In the genomic region with DNA sequence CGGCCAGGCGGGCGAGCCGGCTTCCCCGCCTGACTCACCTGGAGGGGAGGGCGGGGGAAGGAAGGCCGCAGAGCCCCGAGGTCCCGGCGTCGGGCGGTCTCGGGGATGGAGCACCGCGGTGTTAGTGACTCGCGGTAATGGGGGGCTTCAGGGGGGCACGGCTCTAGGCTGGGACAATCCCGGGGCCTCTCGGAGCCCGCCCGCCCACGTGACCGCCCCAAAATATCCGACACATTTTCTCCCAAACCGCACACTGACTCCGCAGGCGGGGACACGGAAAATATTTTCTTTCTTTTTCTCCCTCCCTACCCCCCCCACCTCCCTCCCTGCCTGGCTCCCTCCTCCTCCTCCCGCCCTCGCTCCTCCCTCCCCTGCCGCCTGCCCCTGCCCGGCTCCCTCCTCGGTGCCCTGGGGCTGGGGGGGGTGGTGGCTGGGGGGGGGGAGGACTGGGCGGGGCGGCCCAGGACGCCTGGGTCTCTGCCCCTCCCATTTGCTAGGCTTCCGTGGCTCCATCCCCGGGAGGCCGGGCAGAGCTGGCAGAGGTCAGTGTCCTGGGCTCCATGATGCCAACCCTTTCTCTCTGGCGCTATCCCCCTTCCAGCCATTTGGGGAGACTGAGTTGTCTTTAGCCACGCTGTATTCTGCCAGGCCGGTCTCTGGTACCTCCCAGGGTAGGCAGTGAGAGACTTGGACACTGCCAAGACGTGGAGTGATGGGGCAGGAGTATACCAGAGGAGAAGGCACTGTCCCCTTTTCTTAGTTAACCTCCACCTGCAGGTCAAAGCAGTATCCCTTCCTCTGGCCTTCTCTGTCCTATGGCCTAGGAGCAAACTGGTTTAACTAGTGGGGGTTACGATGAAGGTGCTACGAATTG, we compare ENCODE assay signal across 8 mouse cellular contexts. TPM values are rescaled to one million over a fixed set of nuclear protein-coding genes. Genes with fewer than 3 reads are reported as not detected.
DNase-seq lines count a peak whose midpoint lies in the region; ATAC-seq and TF ChIP-seq lines count a peak whose summit lies in the region.

TSS of gene Rarg (minus strand) at position 316 of the 874 bp plus-strand sequence.

- H3K4me3 ChIP-seq in intestine, embryonic 15.5 days (replicated peaks): peak within 1 kb of the TSS; percentile 56
- peak within 1 kb of the TSS; percentile 9 to 38; a peak in 3 of 4 replicates for H3K4me3 ChIP-seq in liver, embryonic 14.5 days (ENCODE audit: insufficient read depth in 1 of 2, low read depth in 2 of 2, low read length in 2 of 2)

- no peak for DNase-seq in urinary bladder, adult 2 months (ENCODE audit: low spot score)
- DNase-seq in urinary bladder, postnatal 10 days (ENCODE audit: low spot score): no peak
- DNase-seq in cerebellum, adult 11-12 months: peak; percentile 81
- no peak for DNase-seq in gonadal fat pad, adult 2 months (ENCODE audit: low read depth)
- DNase-seq in liver, embryonic 14.5 days (ENCODE audit: low read depth in 3 of 3, low spot score in 3 of 3): no peak
- peak; percentile 47 for DNase-seq in neural tube, embryonic 10.5 days (ENCODE audit: extremely low spot score, low spot score)
- DNase-seq in frontal cortex, postnatal 10 days (ENCODE audit: low spot score in 2 of 2): no peak

- peak within 1 kb of the TSS; percentile 64 for H3K9ac ChIP-seq in intestine, embryonic 15.5 days
- no peak within 1 kb of the TSS for H3K9ac ChIP-seq in liver, embryonic 14.5 days (replicated peaks)

- H3K36me3 ChIP-seq in intestine, embryonic 15.5 days: no peaks in the 10 kb centered on the region
- H3K36me3 ChIP-seq in liver, embryonic 14.5 days (replicated peaks; ENCODE audit: control insufficient read depth, insufficient read depth, low read depth): no peaks in the 10 kb centered on the region

- 0 out of 2 replicates have a peak, but pooled peaks cover 5% of the 10 kb centered on the region for H3K27me3 ChIP-seq in intestine, embryonic 15.5 days (replicated peaks)
- H3K27me3 ChIP-seq in liver, embryonic 14.5 days (ENCODE audit: control insufficient read depth, insufficient read depth, low read length): peaks cover 54% of the 10 kb centered on the region

- TF ChIP-seq EP300 in liver, embryonic 14.5 days (IDR thresholded peaks at IDR 0.05; ENCODE audit: low read depth): no peak

- H3K27ac ChIP-seq in intestine, embryonic 15.5 days: peak within 1 kb of the TSS; percentile 40; the same call in 1 of the 2 replicates
- no peak within 1 kb of the TSS for H3K27ac ChIP-seq in liver, embryonic 14.5 days

- peaks cover 30% of the 10 kb centered on the region for H3K4me1 ChIP-seq in intestine, embryonic 15.5 days (replicated peaks)
- H3K4me1 ChIP-seq in liver, embryonic 14.5 days (replicated peaks; ENCODE audit: control insufficient read depth in 2 of 2, insufficient read depth in 2 of 2, low read length in 1 of 2): no peaks in the 10 kb centered on the region

- WGBS in intestine, embryonic 15.5 days: 2% methylated on average over 37 of the region's 46 CpGs
- WGBS in liver, embryonic 14.5 days (ENCODE audit: insufficient replicate concordance): 3% methylated on average over 42 of the region's 46 CpGs

- TF ChIP-seq CTCF in liver, embryonic 14.5 days (IDR thresholded peaks at IDR 0.05; ENCODE audit: low read depth): no peak

- no peaks in the 10 kb centered on the region for H3K9me3 ChIP-seq in intestine, embryonic 15.5 days
- H3K9me3 ChIP-seq in liver, embryonic 14.5 days (ENCODE audit: control insufficient read depth, low read length): no peaks in the 10 kb centered on the region

- H3K4me2 ChIP-seq in intestine, embryonic 15.5 days (replicated peaks): peak within 1 kb of the TSS; percentile 94
- H3K4me2 ChIP-seq in liver, embryonic 14.5 days (ENCODE audit: low read depth): peak within 1 kb of the TSS; percentile 49

- peak; percentile 65 for ATAC-seq in intestine, embryonic 15.5 days
- peak; percentile 21; the same call in 1 of the 2 replicates for ATAC-seq in liver, embryonic 14.5 days (ENCODE audit: insufficient read depth)

RNA-seq across cellular contexts. Expression of gene Rarg, which starts in this region (rescaled TPM):
- 72.2 and 76.7 TPM in 2 replicates for polyA plus RNA-seq in urinary bladder, adult 2 months (2012; rRNA removed)
- polyA plus RNA-seq in gonadal fat pad, adult 2 months (2012; rRNA removed): 35.1 and 37.8 TPM in 2 replicates
- 15.8 and 16.5 TPM in 2 replicates for polyA plus RNA-seq in intestine, embryonic 15.5 days (2015; fragmentation: Nextera tagmentation; extraction: Ambion mirVana)
- 2.3 and 2.5 TPM in 2 replicates for polyA plus RNA-seq in liver, embryonic 14.5 days (2012; rRNA removed)
- 1.9 and 2.1 TPM in 2 replicates for polyA plus RNA-seq in liver, embryonic 14.5 days (2014; fragmentation: Nextera tagmentation; extraction: Ambion mirVana)

Comparison
In these comparisons a context has a peak if more than half of its experiments do, and no peak if none do; other contexts are left out.
1. DNase-seq: peak in cerebellum, adult 11-12 months (single experiment) and neural tube, embryonic 10.5 days (single experiment); none in urinary bladder, adult 2 months (single experiment), urinary bladder, postnatal 10 days (single experiment), gonadal fat pad, adult 2 months (single experiment), liver, embryonic 14.5 days (0 of 3) and frontal cortex, postnatal 10 days (0 of 2).